Mouse (Mus musculus) gastrocnemius, adult 18-20 months (tissue): ENCODE measurements at regions not wholly inside any gene's neighbourhood (a gene's known extent, or its start where the extent isn't known, plus 50 kb on each side); places are given as distances from the start of the nearest gene placed in this dataset.

Experiments used
- DNase-seq: peaks from one replicate; pipeline ENCODE4 v3.0.0; 2021; ENCODE audit warnings: low spot score

- DNase-seq: no peak
These were observed 148.3 kb downstream of the Ddx1 start for GRCm38 (mm10) chr12:13100505-13101354.

- no peak for DNase-seq
These were observed 152.6 kb upstream of the Mycn start for GRCm38 (mm10) chr12:13094111-13094851.

GRCm38 (mm10) chr12:13085951-13086350, 144.2 kb upstream of the Mycn start:
- no peak for DNase-seq

- DNase-seq: no peak
These were observed 143.8 kb upstream of the Mycn start for GRCm38 (mm10) chr12:13085484-13085883.

- DNase-seq: no peak
These were observed 141.8 kb upstream of the Mycn start for GRCm38 (mm10) chr12:13083337-13084054.

- no peak for DNase-seq
These were observed 139.1 kb upstream of the Mycn start for GRCm38 (mm10) chr12:13080791-13081190.

- DNase-seq: no peak
These were observed 138.1 kb upstream of the Mycn start for GRCm38 (mm10) chr12:13079832-13080231.

- no peak for DNase-seq
These were observed 136.0 kb upstream of the Mycn start for GRCm38 (mm10) chr12:13077689-13078088.

- DNase-seq: no peak
These were observed 135.1 kb upstream of the Mycn start for GRCm38 (mm10) chr12:13076699-13077287.

GRCm38 (mm10) chr12:13073126-13073886, 131.6 kb upstream of the Mycn start:
- no peak for DNase-seq

- DNase-seq: no peak
These were observed 125.6 kb upstream of the Mycn start for GRCm38 (mm10) chr12:13067295-13067694.

- no peak for DNase-seq
These were observed 125.0 kb upstream of the Mycn start for GRCm38 (mm10) chr12:13066604-13067181.

GRCm38 (mm10) chr12:13059473-13059872, 117.8 kb upstream of the Mycn start:
- no peak for DNase-seq

GRCm38 (mm10) chr12:13056246-13056645, 114.5 kb upstream of the Mycn start:
- no peak for DNase-seq

GRCm38 (mm10) chr12:13054611-13055010, 112.9 kb upstream of the Mycn start:
- DNase-seq: no peak

- no peak for DNase-seq
These were observed 112.0 kb upstream of the Mycn start for GRCm38 (mm10) chr12:13053746-13054145.

- peak; percentile 6 for DNase-seq
These were observed 111.3 kb upstream of the Mycn start for GRCm38 (mm10) chr12:13052845-13053623.

GRCm38 (mm10) chr12:13052164-13052563, 110.5 kb upstream of the Mycn start:
- no peak for DNase-seq

GRCm38 (mm10) chr12:13049659-13050058, 107.9 kb upstream of the Mycn start:
- no peak for DNase-seq
